Mouse (Mus musculus): ENCODE measurements at regions not wholly inside any gene's neighbourhood (a gene's known extent, or its start where the extent isn't known, plus 50 kb on each side); places are given as distances from the start of the nearest gene placed in this dataset.

GRCm38 (mm10) chr8:34726145-34726767 is 614.7 kb upstream of the Gm10131 start:
- H3K36me3 ChIP-seq (ENCODE audit: control insufficient read depth, insufficient read depth, low read length): no peaks in the 10 kb centered on the region
- no peaks in the 10 kb centered on the region for H3K4me1 ChIP-seq (replicated peaks; ENCODE audit: control insufficient read depth, insufficient read depth)
- DNase-seq (ENCODE audit: low spot score) (no peak), ATAC-seq (ENCODE audit: low FRiP score, low TSS enrichment) (no peak)
- TF ChIP-seq EP300 (optimal IDR thresholded peaks at IDR 0.05) (no peak), CTCF (IDR thresholded peaks at IDR 0.05; ENCODE audit: low read depth) (no peak)
- no peak overlapping the region for H3K4me2 ChIP-seq (replicated peaks; ENCODE audit: low read depth)
- H3K9me3 ChIP-seq (ENCODE audit: control insufficient read depth, low read length): no peaks in the 10 kb centered on the region
- 47% methylated on average over 10 of the region's 10 CpGs for WGBS
- H3K4me3 ChIP-seq (ENCODE audit: low read depth, low read length): no peak overlapping the region
- no peaks in the 10 kb centered on the region for H3K27me3 ChIP-seq (ENCODE audit: control insufficient read depth, insufficient read depth, low read length)
- no peak overlapping the region for H3K27ac ChIP-seq (replicated peaks)
- H3K9ac ChIP-seq (ENCODE audit: low read length): no peak overlapping the region

GRCm38 (mm10) chr8:34725546-34725945 is 614.0 kb upstream of the Gm10131 start:
- ATAC-seq (ENCODE audit: low FRiP score, low TSS enrichment) (no peak), DNase-seq (ENCODE audit: low spot score) (no peak)
- 56% methylated on average over 4 of the region's 4 CpGs for WGBS
- Histone ChIP-seq H3K4me1 (replicated peaks; ENCODE audit: control insufficient read depth, insufficient read depth) (no peaks in the 10 kb centered on the region), H3K9me3 (ENCODE audit: control insufficient read depth, low read length) (no peaks in the 10 kb centered on the region), H3K27ac (replicated peaks) (no peak overlapping the region), H3K27me3 (ENCODE audit: control insufficient read depth, insufficient read depth, low read length) (no peaks in the 10 kb centered on the region), H3K36me3 (ENCODE audit: control insufficient read depth, insufficient read depth, low read length) (no peaks in the 10 kb centered on the region), H3K4me2 (replicated peaks; ENCODE audit: low read depth) (no peak overlapping the region), H3K4me3 (ENCODE audit: low read depth, low read length) (no peak overlapping the region), H3K9ac (ENCODE audit: low read length) (no peak overlapping the region)
- TF ChIP-seq EP300 (optimal IDR thresholded peaks at IDR 0.05) (no peak), CTCF (IDR thresholded peaks at IDR 0.05; ENCODE audit: low read depth) (no peak)

GRCm38 (mm10) chr8:34709911-34710733 is 598.6 kb upstream of the Gm10131 start:
- WGBS: 63% methylated on average over 23 of the region's 23 CpGs
- no peaks in the 10 kb centered on the region for H3K27me3 ChIP-seq (ENCODE audit: control insufficient read depth, insufficient read depth, low read length)
- H3K4me1 ChIP-seq (replicated peaks; ENCODE audit: control insufficient read depth, insufficient read depth): no peaks in the 10 kb centered on the region
- no peak overlapping the region for H3K4me3 ChIP-seq (ENCODE audit: low read depth, low read length)
- H3K4me2 ChIP-seq (replicated peaks; ENCODE audit: low read depth): no peak overlapping the region
- no peaks in the 10 kb centered on the region for H3K9me3 ChIP-seq (ENCODE audit: control insufficient read depth, low read length)
- ATAC-seq (ENCODE audit: low FRiP score, low TSS enrichment): no peak
- no peak overlapping the region for H3K27ac ChIP-seq (replicated peaks)
- no peaks in the 10 kb centered on the region for H3K36me3 ChIP-seq (ENCODE audit: control insufficient read depth, insufficient read depth, low read length)
- TF ChIP-seq EP300 (optimal IDR thresholded peaks at IDR 0.05): no peak
- no peak for TF ChIP-seq CTCF (IDR thresholded peaks at IDR 0.05; ENCODE audit: low read depth)
- H3K9ac ChIP-seq (ENCODE audit: low read length): no peak overlapping the region
- no peak for DNase-seq (ENCODE audit: low spot score)

GRCm38 (mm10) chr8:34709316-34709715 is 597.8 kb upstream of the Gm10131 start:
- Histone ChIP-seq H3K36me3 (ENCODE audit: control insufficient read depth, insufficient read depth, low read length) (no peaks in the 10 kb centered on the region), H3K27ac (replicated peaks) (no peak overlapping the region), H3K4me3 (ENCODE audit: low read depth, low read length) (no peak overlapping the region), H3K4me1 (replicated peaks; ENCODE audit: control insufficient read depth, insufficient read depth) (no peaks in the 10 kb centered on the region), H3K27me3 (ENCODE audit: control insufficient read depth, insufficient read depth, low read length) (no peaks in the 10 kb centered on the region), H3K9me3 (ENCODE audit: control insufficient read depth, low read length) (no peaks in the 10 kb centered on the region), H3K9ac (ENCODE audit: low read length) (no peak overlapping the region), H3K4me2 (replicated peaks; ENCODE audit: low read depth) (no peak overlapping the region)
- TF ChIP-seq EP300 (optimal IDR thresholded peaks at IDR 0.05): no peak
- no peak for TF ChIP-seq CTCF (IDR thresholded peaks at IDR 0.05; ENCODE audit: low read depth)
- 59% methylated on average over 11 of the region's 11 CpGs for WGBS
- no peak for ATAC-seq (ENCODE audit: low FRiP score, low TSS enrichment)
- no peak for DNase-seq (ENCODE audit: low spot score)

- TF ChIP-seq EP300 (optimal IDR thresholded peaks at IDR 0.05): no peak
- no peak for TF ChIP-seq CTCF (IDR thresholded peaks at IDR 0.05; ENCODE audit: low read depth)
- ATAC-seq (ENCODE audit: low FRiP score, low TSS enrichment): no peak
- no peak overlapping the region for H3K4me3 ChIP-seq (ENCODE audit: low read depth, low read length)
- DNase-seq (ENCODE audit: low spot score): no peak
- WGBS: 43% methylated on average over 7 of the region's 8 CpGs
- H3K27me3 ChIP-seq (ENCODE audit: control insufficient read depth, insufficient read depth, low read length): no peaks in the 10 kb centered on the region
- H3K4me1 ChIP-seq (replicated peaks; ENCODE audit: control insufficient read depth, insufficient read depth): no peaks in the 10 kb centered on the region
- no peak overlapping the region for H3K9ac ChIP-seq (ENCODE audit: low read length)
- H3K27ac ChIP-seq (replicated peaks): no peak overlapping the region
- H3K36me3 ChIP-seq (ENCODE audit: control insufficient read depth, insufficient read depth, low read length): no peaks in the 10 kb centered on the region
- H3K9me3 ChIP-seq (ENCODE audit: control insufficient read depth, low read length): no peaks in the 10 kb centered on the region
- no peak overlapping the region for H3K4me2 ChIP-seq (replicated peaks; ENCODE audit: low read depth)
These were observed 591.8 kb upstream of the Gm10131 start for GRCm38 (mm10) chr8:34703351-34703750.

GRCm38 (mm10) chr8:34702806-34703205 is 591.3 kb upstream of the Gm10131 start:
- H3K36me3 ChIP-seq (ENCODE audit: control insufficient read depth, insufficient read depth, low read length): no peaks in the 10 kb centered on the region
- H3K9me3 ChIP-seq (ENCODE audit: control insufficient read depth, low read length): no peaks in the 10 kb centered on the region
- no peak overlapping the region for H3K4me3 ChIP-seq (ENCODE audit: low read depth, low read length)
- TF ChIP-seq CTCF (IDR thresholded peaks at IDR 0.05; ENCODE audit: low read depth) (no peak), EP300 (optimal IDR thresholded peaks at IDR 0.05) (no peak)
- DNase-seq (ENCODE audit: low spot score) (no peak), ATAC-seq (ENCODE audit: low FRiP score, low TSS enrichment) (no peak)
- H3K27me3 ChIP-seq (ENCODE audit: control insufficient read depth, insufficient read depth, low read length): no peaks in the 10 kb centered on the region
- 97% methylated on average over 2 of the region's 2 CpGs for WGBS
- H3K9ac ChIP-seq (ENCODE audit: low read length): no peak overlapping the region
- H3K27ac ChIP-seq (replicated peaks): no peak overlapping the region
- no peak overlapping the region for H3K4me2 ChIP-seq (replicated peaks; ENCODE audit: low read depth)
- H3K4me1 ChIP-seq (replicated peaks; ENCODE audit: control insufficient read depth, insufficient read depth): no peaks in the 10 kb centered on the region

Data from stomach, postnatal 0 days (tissue).